Mouse (Mus musculus) kidney, embryonic 14.5 days (tissue): ENCODE data around the gene 1600014C10Rik. TPM values are rescaled to one million over a fixed set of nuclear protein-coding genes. Genes with fewer than 3 reads are reported as not detected.
A peak's percentile ranks its signal among the peaks of the same experiment; 100 is the strongest.

Experiments used
- ATAC-seq: fragments of 200-750 bp; cut with Nextera tagmentation; 2 replicates; pipeline ENCODE4 v1.8.0; 2017; ENCODE audit warnings: moderate number of reproducible peaks, mild to moderate bottlenecking, moderate TSS enrichment, moderate library complexity; ENCODE audit not compliant: low FRiP score, low TSS enrichment
- H3K27ac ChIP-seq: fragments of 300-500 bp; sonication (generic); 2 replicates; pipeline ENCODE4 v1.5.1; 2014; ENCODE audit warnings: low read depth, mild to moderate bottlenecking, low read length, moderate library complexity, mixed read lengths
- H3K27me3 ChIP-seq: fragments of 300-500 bp; sonication (generic); 2 replicates; pipeline ENCODE4 v1.6.1; 2014; ENCODE audit warnings: mild to moderate bottlenecking, low read length; ENCODE audit not compliant: control insufficient read depth, insufficient read depth
- H3K36me3 ChIP-seq: fragments of 300-500 bp; sonication (generic); 2 replicates; pipeline ENCODE4 v1.6.1; 2014; ENCODE audit warnings: low read length, mixed read lengths; ENCODE audit not compliant: control insufficient read depth, insufficient read depth
- H3K4me1 ChIP-seq: fragments of 300-500 bp; sonication (generic); 2 replicates; pipeline ENCODE4 v1.6.1; 2014; ENCODE audit warnings: low read length, mixed read lengths; ENCODE audit not compliant: control insufficient read depth, insufficient read depth
- H3K4me2 ChIP-seq: fragments of 300-500 bp; sonication (generic); replicated peaks from 2 replicates; pipeline ENCODE4 v1.6.1; 2014; ENCODE audit warnings: low read depth, mild to moderate bottlenecking, low read length
- H3K4me3 ChIP-seq: fragments of 300-500 bp; sonication (generic); 2 replicates; pipeline ENCODE4 v1.5.1; 2014; ENCODE audit warnings: mild to moderate bottlenecking, low read length
- H3K9ac ChIP-seq: fragments of 300-500 bp; sonication (generic); 2 replicates; pipeline ENCODE4 v1.6.1; 2014; ENCODE audit warnings: low read depth, mild to moderate bottlenecking, low read length, moderate library complexity
- H3K9me3 ChIP-seq: fragments of 300-500 bp; sonication (generic); 2 replicates; pipeline ENCODE4 v1.6.1; 2016; ENCODE audit warnings: low read length; ENCODE audit not compliant: control insufficient read depth
- WGBS: fragments of 180-500 bp; shearing (Covaris S2); extraction: QIAGEN DNeasy Blood & Tissue Kit; methylation state at CpG from one replicate; pipeline ENCODE4 v1.1.7; 2014; 5-methylcytosine and 5-hydroxymethylcytosine counted together
- polyA plus RNA-seq: library from polyadenylated mRNA; unstranded; fragments of >200 nt; fragmentation: Nextera tagmentation; extraction: Ambion mirVana; gene quantifications from 2 replicates; pipeline ENCODE4 v1.2.1, GENCODE M21; 2014

1600014C10Rik gene
- polyA plus RNA-seq, 1 experiment from 2014 or later, result 16.6 TPM

- no peak overlapping the region for H3K9ac ChIP-seq
- H3K9me3 ChIP-seq, result no peaks in the 10 kb centered on the region
- no peaks in the 10 kb centered on the region for H3K36me3 ChIP-seq
- no peaks in the 10 kb centered on the region for H3K27me3 ChIP-seq
- 70% methylated on average over 3 of the region's 3 CpGs for WGBS
- H3K4me3 ChIP-seq, result no peak overlapping the region
- ATAC-seq, result no peak
- H3K4me1 ChIP-seq, result 0 out of 2 replicates have a peak, but pooled peaks cover 3% of the 10 kb centered on the region
- H3K27ac ChIP-seq, result no peak overlapping the region
- no peak overlapping the region for H3K4me2 ChIP-seq
Observed at GRCm38 (mm10) chr7:38179896-38180295, 3.1 kb upstream of the 1600014C10Rik start.

GRCm38 (mm10) chr7:38181366-38181765, 1.7 kb upstream of the 1600014C10Rik start:
- 76% methylated on average over 2 of the region's 2 CpGs for WGBS
- no peak overlapping the region for H3K27ac ChIP-seq
- H3K9ac ChIP-seq, result no peak overlapping the region

GRCm38 (mm10) chr7:38182596-38182961, 438 bp upstream of the 1600014C10Rik start:
- Histone ChIP-seq H3K27ac (no peak overlapping the region), H3K4me3 (peak overlapping the region; percentile 58; the same call in 1 of the 2 replicates), H3K27me3 (no peaks in the 10 kb centered on the region), H3K4me2 (peak overlapping the region; percentile 90), H3K9me3 (no peaks in the 10 kb centered on the region), H3K4me1 (0 out of 2 replicates have a peak, but pooled peaks cover 3% of the 10 kb centered on the region), H3K9ac (peak overlapping the region; percentile 72; the same call in 1 of the 2 replicates), H3K36me3 (no peaks in the 10 kb centered on the region)
- peak; percentile 37; the same call in 1 of the 2 replicates for ATAC-seq
- under 1% methylated on average over 11 of the region's 11 CpGs for whole genome bisulfite sequencing

More at GRCm38 (mm10) chr7:38181366-38181765, 1.7 kb upstream of the 1600014C10Rik start:
- H3K4me1 ChIP-seq, result 0 out of 2 replicates have a peak, but pooled peaks cover 3% of the 10 kb centered on the region
- no peak overlapping the region for H3K4me2 ChIP-seq
- H3K36me3 ChIP-seq, result no peaks in the 10 kb centered on the region
- H3K4me3 ChIP-seq, result no peak overlapping the region
- no peaks in the 10 kb centered on the region for H3K27me3 ChIP-seq
- no peaks in the 10 kb centered on the region for H3K9me3 ChIP-seq
- no peak for ATAC-seq

GRCm38 (mm10) chr7:38183709-38184417, 846 bp downstream of the 1600014C10Rik start:
- no peaks in the 10 kb centered on the region for H3K9me3 ChIP-seq
- 0 out of 2 replicates have a peak, but pooled peaks cover 3% of the 10 kb centered on the region for H3K4me1 ChIP-seq
- H3K27me3 ChIP-seq, result no peaks in the 10 kb centered on the region
- ATAC-seq, result peak; percentile 92
- H3K4me3 ChIP-seq, result peak overlapping the region; percentile 58
- peak overlapping the region; percentile 72 for H3K9ac ChIP-seq
- H3K27ac ChIP-seq, result peak overlapping the region; percentile 68
- H3K36me3 ChIP-seq, result no peaks in the 10 kb centered on the region
- WGBS, result 6% methylated on average over 29 of the region's 36 CpGs
- peak overlapping the region; percentile 90 for H3K4me2 ChIP-seq

- Histone ChIP-seq H3K36me3 (no peaks in the 10 kb centered on the region), H3K4me3 (peak overlapping the region; percentile 58; the same call in 1 of the 2 replicates), H3K9me3 (no peaks in the 10 kb centered on the region), H3K27me3 (no peaks in the 10 kb centered on the region), H3K27ac (no peak overlapping the region), H3K4me1 (0 out of 2 replicates have a peak, but pooled peaks cover 3% of the 10 kb centered on the region), H3K4me2 (peak overlapping the region; percentile 90), H3K9ac (0 out of 2 replicates have a peak overlapping the region, but pooled peaks have one; percentile 72)
- no peak for ATAC-seq
- WGBS, result 42% methylated on average over 1 of the region's 1 CpGs
Observed at GRCm38 (mm10) chr7:38184418-38184745, 1.4 kb downstream of the 1600014C10Rik start.

- Histone ChIP-seq H3K36me3 (no peaks in the 10 kb centered on the region), H3K9ac (no peak overlapping the region), H3K9me3 (no peaks in the 10 kb centered on the region), H3K4me2 (no peak overlapping the region), H3K27ac (no peak overlapping the region), H3K4me1 (0 out of 2 replicates have a peak, but pooled peaks cover 3% of the 10 kb centered on the region), H3K27me3 (no peaks in the 10 kb centered on the region), H3K4me3 (no peak overlapping the region)
- no peak for ATAC-seq
- 90% methylated on average over 6 of the region's 6 CpGs for WGBS
Observed at GRCm38 (mm10) chr7:38184786-38185185, 1.8 kb downstream of the 1600014C10Rik start.

- 81% methylated on average over 4 of the region's 4 CpGs for WGBS
- 0 out of 2 replicates have a peak, but pooled peaks cover 3% of the 10 kb centered on the region for H3K4me1 ChIP-seq
- H3K4me3 ChIP-seq, result no peak overlapping the region
- H3K27ac ChIP-seq, result no peak overlapping the region
- no peaks in the 10 kb centered on the region for H3K36me3 ChIP-seq
- H3K27me3 ChIP-seq, result no peaks in the 10 kb centered on the region
- H3K9ac ChIP-seq, result no peak overlapping the region
- H3K4me2 ChIP-seq, result no peak overlapping the region
- ATAC-seq, result no peak
- H3K9me3 ChIP-seq, result no peaks in the 10 kb centered on the region; the same call in 1 of the 2 replicates
Observed at GRCm38 (mm10) chr7:38186861-38187260, 3.8 kb downstream of the 1600014C10Rik start.

GRCm38 (mm10) chr7:38187796-38188195, 4.8 kb downstream of the 1600014C10Rik start:
- H3K4me2 ChIP-seq, result no peak overlapping the region
- 0 out of 2 replicates have a peak, but pooled peaks cover 3% of the 10 kb centered on the region for H3K4me1 ChIP-seq
- ATAC-seq, result no peak
- no peaks in the 10 kb centered on the region; the same call in 1 of the 2 replicates for H3K9me3 ChIP-seq
- no peak overlapping the region for H3K9ac ChIP-seq
- no peak overlapping the region for H3K4me3 ChIP-seq
- H3K27me3 ChIP-seq, result no peaks in the 10 kb centered on the region
- H3K36me3 ChIP-seq, result no peaks in the 10 kb centered on the region
- WGBS, result 88% methylated on average over 4 of the region's 4 CpGs
- no peak overlapping the region for H3K27ac ChIP-seq
